Mouse (Mus musculus) ES-E14 (cell line): ENCODE measurements around the gene Tmc2. TPM values are rescaled to one million over a fixed set of nuclear protein-coding genes. Genes with fewer than 3 reads are reported as not detected.

Experiments used
- DNase-seq: peaks from one replicate; pipeline ENCODE4 v3.0.0-alpha.2; 2013; ENCODE audit warnings: low read depth, low spot score
- H3K27ac ChIP-seq: 2 replicates; pipeline ENCODE4 v1.5.1; 2012; ENCODE audit warnings: low read depth, mild to moderate bottlenecking, low read length, moderate library complexity, mixed read lengths; ENCODE audit not compliant: poor library complexity, insufficient read depth, severe bottlenecking
- H3K36me3 ChIP-seq: 2 replicates; pipeline ENCODE4 v1.6.1; 2012; ENCODE audit warnings: mild to moderate bottlenecking, low read length, moderate library complexity, mixed read lengths; ENCODE audit not compliant: control insufficient read depth, poor library complexity, insufficient read depth, severe bottlenecking
- H3K4me1 ChIP-seq, 2 experiments: fragments of 150-350 bp in 1 of 2; sonication (generic) in 1 of 2; 2 replicates each; pipeline ENCODE4 v1.6.1; 2012; ENCODE audit warnings: low read length in 2 of 2, mild to moderate bottlenecking in 1 of 2, mixed read lengths in 1 of 2; ENCODE audit not compliant: control insufficient read depth in 2 of 2, insufficient read depth in 2 of 2, poor library complexity in 1 of 2
- H3K4me3 ChIP-seq, 2 experiments: fragments of 150-350 bp in 1 of 2; sonication (generic) in 1 of 2; 2 replicates each; pipeline ENCODE4 v1.5.1; 2012; ENCODE audit warnings: low read length in 2 of 2, low read depth in 1 of 2, mild to moderate bottlenecking in 1 of 2, mixed read lengths in 1 of 2; ENCODE audit not compliant: insufficient read depth in 1 of 2, poor library complexity in 1 of 2, severe bottlenecking in 1 of 2
- H3K9ac ChIP-seq: 2 replicates; pipeline ENCODE4 v1.6.1; 2012; ENCODE audit warnings: low read depth, mild to moderate bottlenecking, low read length, mixed read lengths; ENCODE audit not compliant: poor library complexity, insufficient read depth, severe bottlenecking
- H3K9me3 ChIP-seq: fragments of 150-350 bp; sonication (generic); 2 replicates; pipeline ENCODE4 v1.6.1; 2012; ENCODE audit warnings: low read depth, mild to moderate bottlenecking, low read length; ENCODE audit not compliant: control insufficient read depth, insufficient read depth
- CHD2 ChIP-seq: IDR thresholded peaks from 2 replicates; pipeline ENCODE4 v1.6.1; 2014; ENCODE audit warnings: mild to moderate bottlenecking, low read depth, low read length, inconsistent platforms
- HCFC1 ChIP-seq: IDR thresholded peaks from 2 replicates; pipeline ENCODE4 v1.6.1; 2012; ENCODE audit warnings: low read length, inconsistent platforms, borderline replicate concordance; ENCODE audit not compliant: insufficient read depth
- MAFK ChIP-seq: IDR thresholded peaks from 2 replicates; pipeline ENCODE4 v1.6.1; 2014; ENCODE audit warnings: mild to moderate bottlenecking, low read depth, low read length, inconsistent platforms; ENCODE audit not compliant: insufficient read depth
- ZC3H11A ChIP-seq: IDR thresholded peaks from 2 replicates; pipeline ENCODE4 v1.6.1; 2012; ENCODE audit warnings: low read depth, mild to moderate bottlenecking, inconsistent platforms, low read length, borderline replicate concordance
- ZNF384 ChIP-seq: IDR thresholded peaks from 2 replicates; pipeline ENCODE4 v1.6.1; 2012; ENCODE audit warnings: low read depth, low read length, inconsistent platforms
- in situ Hi-C, 2 experiments: fragments of 600-800 bp; cut with MboI; formaldehyde crosslinking; loops; one replicate each; pipeline ENCODE4 v1.15.1; 2025; ENCODE audit warnings: low sequenced_read_pairs in 2 of 2, inconsistent platforms in 1 of 2; ENCODE audit not compliant: unreplicated experiment in 2 of 2
- total RNA-seq: library from RNA; depleted of rRNA; stranded (reverse); fragments of 300-350 nt; gene quantifications from 2 replicates; pipeline ENCODE4 v1.2.3, GENCODE M21; 2012

The Tmc2 gene
- total RNA-seq, 1 experiment: 0.09 TPM

DNA sequence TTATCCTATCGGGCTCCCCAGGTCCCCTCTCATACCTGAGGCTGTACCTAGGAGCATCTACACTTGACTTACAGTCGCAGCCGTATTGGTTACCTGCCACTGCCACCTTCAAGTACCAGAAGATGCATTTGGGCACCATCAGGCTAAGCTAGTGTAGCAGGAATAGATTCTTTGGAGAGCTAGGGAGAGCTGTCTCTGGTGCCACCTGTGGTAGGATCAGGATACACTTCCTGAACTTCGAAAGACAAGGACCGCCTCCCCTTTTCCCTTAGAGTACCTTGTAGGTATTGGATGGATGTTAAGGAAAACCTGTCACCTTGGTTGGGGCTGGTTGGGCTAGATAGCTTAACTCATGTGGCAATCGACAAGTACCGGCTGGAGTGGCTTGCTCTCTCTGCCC lies 73.1 kb downstream of the Tmc2 start:
- H3K9me3 ChIP-seq: no peaks in the 10 kb centered on the region
- H3K27ac ChIP-seq: no peak overlapping the region
- no peak for TF ChIP-seq ZC3H11A
- no peak for TF ChIP-seq HCFC1
- H3K9ac ChIP-seq: no peak overlapping the region
- no peak for DNase-seq
- in situ Hi-C loops: no loop called here
- no peaks in the 10 kb centered on the region for H3K36me3 ChIP-seq
- H3K4me3 ChIP-seq: no peak overlapping the region
- H3K4me1 ChIP-seq: no peaks in the 10 kb centered on the region

DNA sequence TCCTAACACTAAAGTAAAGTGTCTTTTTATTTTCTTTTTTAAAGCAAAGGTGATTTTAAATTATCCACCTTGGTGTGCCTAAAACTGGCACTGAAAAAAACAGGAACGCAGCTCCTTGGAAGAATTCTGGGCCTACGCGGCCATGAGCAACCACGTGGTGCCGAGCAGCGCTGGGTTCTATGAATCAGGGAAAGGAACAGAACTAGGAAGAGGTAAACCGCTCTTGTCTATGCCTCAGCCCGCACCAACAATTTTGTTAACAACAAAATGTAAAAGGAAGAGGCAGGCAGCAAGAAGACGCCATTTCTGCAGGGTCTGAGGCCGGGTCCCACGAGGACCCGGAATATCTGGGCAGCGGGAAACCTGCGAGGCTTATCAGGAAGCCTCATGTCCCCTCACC lies 78.7 kb downstream of the Tmc2 start:
- Histone ChIP-seq H3K4me1 (no peaks in the 10 kb centered on the region), H3K36me3 (peaks cover 40% of the 10 kb centered on the region), H3K9ac (peak overlapping the region; percentile 94), H3K4me3 (peak overlapping the region; percentile 72 to 83), H3K9me3 (no peaks in the 10 kb centered on the region), H3K27ac (peak overlapping the region; percentile 86)
- DNase-seq: no peak
- in situ Hi-C loops: no loop called here
- TF ChIP-seq HCFC1 (no peak; the same call in 1 of the 2 replicates), CHD2 (no peak), ZNF384 (no peak), ZC3H11A (no peak), MAFK (no peak)

DNA sequence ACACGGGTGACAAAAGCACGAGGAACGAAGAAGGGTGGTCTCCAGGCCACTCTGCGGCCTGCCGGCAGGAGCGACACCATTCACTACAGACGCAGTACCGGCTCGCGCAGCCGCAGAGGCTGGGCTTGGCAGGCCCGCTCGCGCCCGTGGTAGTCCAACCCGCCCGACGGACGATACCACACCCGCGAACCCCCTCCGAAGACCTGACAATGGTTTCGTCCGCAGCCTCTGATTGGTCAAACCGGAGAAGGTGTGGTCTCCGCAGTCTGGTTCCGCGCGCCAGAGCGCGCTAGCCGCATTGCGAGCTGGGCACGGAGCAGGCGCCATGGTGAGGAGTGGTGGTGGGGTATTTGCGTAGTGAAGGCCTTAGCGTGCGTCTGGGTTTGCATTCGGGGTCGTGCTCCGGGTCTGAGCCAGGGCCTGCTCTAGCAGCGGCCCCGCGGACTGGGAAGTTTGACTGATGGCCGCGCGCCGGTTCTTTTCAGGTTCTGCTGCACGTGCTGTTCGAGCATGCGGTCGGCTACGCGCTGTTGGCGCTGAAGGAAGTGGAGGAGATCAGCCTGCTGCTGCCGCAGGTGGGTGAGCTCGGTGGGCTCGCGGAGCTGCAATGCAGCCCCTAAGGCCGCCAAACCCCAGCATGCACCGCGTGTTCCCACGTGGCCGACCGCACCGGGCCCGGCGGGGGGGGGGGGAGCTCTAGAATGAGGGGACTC lies 79.3 kb downstream of the Tmc2 start, which contains the start of gene Nop56:
TSS of gene Nop56 (plus strand) at position 282 of the 713 bp plus-strand sequence.
- DNase-seq: peak; percentile 90
- Histone ChIP-seq H3K4me3 (peak within 1 kb of the TSS; percentile 76 to 89), H3K4me1 (no peaks in the 10 kb centered on the region), H3K9ac (peak within 1 kb of the TSS; percentile 94), H3K27ac (peak within 1 kb of the TSS; percentile 86), H3K36me3 (peaks cover 43% of the 10 kb centered on the region), H3K9me3 (no peaks in the 10 kb centered on the region)
- in situ Hi-C loops: no loop called here
- TF ChIP-seq ZNF384 (no peak), HCFC1 (no peak), MAFK (no peak), CHD2 (no peak), ZC3H11A (no peak)

GRCm38 (mm10) chr2:130274862-130275261 lies 79.9 kb downstream of the Tmc2 start:
- Histone ChIP-seq H3K36me3 (peaks cover 48% of the 10 kb centered on the region), H3K4me1 (no peaks in the 10 kb centered on the region), H3K27ac (peak overlapping the region; percentile 73; the same call in 1 of the 2 replicates), H3K4me3 (peak overlapping the region; percentile 76 to 89), H3K9ac (peak overlapping the region; percentile 93), H3K9me3 (no peaks in the 10 kb centered on the region)
- in situ Hi-C loops: no loop called here
- DNase-seq: no peak
- TF ChIP-seq ZC3H11A (no peak), ZNF384 (no peak), CHD2 (no peak), MAFK (no peak), HCFC1 (no peak)

DNA sequence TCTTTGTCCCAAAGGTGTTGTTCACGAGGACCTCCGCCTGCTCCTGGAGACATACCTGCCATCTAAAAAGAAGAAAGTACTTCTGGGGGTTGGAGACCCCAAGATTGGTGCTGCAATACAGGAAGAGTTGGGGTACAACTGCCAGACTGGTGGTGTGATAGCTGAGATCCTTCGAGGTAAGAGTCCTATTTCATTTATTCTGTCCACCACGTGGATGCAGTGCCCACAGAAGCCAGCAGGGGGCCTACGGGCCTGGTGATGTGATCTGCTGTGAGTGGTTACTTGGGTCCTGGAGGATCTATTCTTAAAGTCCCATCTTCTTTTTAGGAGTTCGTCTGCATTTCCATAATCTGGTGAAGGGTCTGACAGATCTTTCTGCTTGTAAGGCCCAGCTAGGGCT lies 80.7 kb downstream of the Tmc2 start:
- peak overlapping the region; percentile 55 for H3K9ac ChIP-seq
- no peak for TF ChIP-seq CHD2
- TF ChIP-seq MAFK: no peak
- peak; percentile 81 for DNase-seq
- in situ Hi-C loops: no loop called here
- H3K4me1 ChIP-seq: no peaks in the 10 kb centered on the region
- peak overlapping the region; percentile 76 to 89 for H3K4me3 ChIP-seq
- H3K9me3 ChIP-seq: no peaks in the 10 kb centered on the region
- H3K27ac ChIP-seq: no peak overlapping the region
- peaks cover 55% of the 10 kb centered on the region for H3K36me3 ChIP-seq
